Mouse (Mus musculus) embryonic fibroblast, embryonic 13.5 days (primary cell): ENCODE measurements around the gene Iffo2.

Experiments used
- CTCF ChIP-seq: IDR thresholded peaks from 2 replicates; pipeline ENCODE4 v1.5.1; 2011; ENCODE audit warnings: mild to moderate bottlenecking, control low read depth, low read length, moderate library complexity, borderline replicate concordance; ENCODE audit not compliant: insufficient read depth
- POLR2A ChIP-seq: IDR thresholded peaks from 2 replicates; pipeline ENCODE4 v1.6.1; 2011; ENCODE audit warnings: low read depth, mild to moderate bottlenecking, control low read depth, low read length, moderate library complexity

- TF ChIP-seq CTCF (no peak), POLR2A (no peak)
These were observed 25.6 kb downstream of the Iffo2 start for GRCm38 (mm10) chr4:139555951-139556350.
